Comparison of ENCODE assay signal across 8 mouse cellular contexts in genomic region chr19:55837924-55838323, GRCm38 (mm10).
DNase-seq lines count a peak whose midpoint lies in the region; ATAC-seq and TF ChIP-seq lines count a peak whose summit lies in the region.

No protein-coding gene starts in this region.

- no peaks in the 10 kb centered on the region for H3K4me1 ChIP-seq in cerebellum, adult 2 months (ENCODE audit: control insufficient read depth, insufficient read depth, low read length)
- H3K4me1 ChIP-seq in intestine, embryonic 15.5 days (replicated peaks): peaks cover 37% of the 10 kb centered on the region
- H3K4me1 ChIP-seq in midbrain, embryonic 15.5 days: peaks cover 42% of the 10 kb centered on the region

- intact Hi-C loops in gastrocnemius, postnatal 14 days (cut with DNase I; ENCODE audit: low total_unique reads): no loop called here

- H3K27me3 ChIP-seq in cerebellum, adult 2 months (ENCODE audit: control insufficient read depth, insufficient read depth, low read length): no peaks in the 10 kb centered on the region; the same call in 1 of the 2 replicates
- H3K27me3 ChIP-seq in intestine, embryonic 15.5 days (replicated peaks): no peaks in the 10 kb centered on the region
- no peaks in the 10 kb centered on the region for H3K27me3 ChIP-seq in midbrain, embryonic 15.5 days (replicated peaks)

- WGBS in cerebellum, adult 2 months: 11% methylated on average over 9 of the region's 9 CpGs
- 8% methylated on average over 9 of the region's 9 CpGs for WGBS in intestine, embryonic 15.5 days
- WGBS in midbrain, embryonic 15.5 days: under 1% methylated on average over 9 of the region's 9 CpGs

- DNase-seq in cerebellum, adult 2 months: peak; percentile 11 to 36
- DNase-seq in cerebellum, postnatal 14 days: no peak
- DNase-seq in urinary bladder, postnatal 14 days (ENCODE audit: low spot score): peak; percentile 29
- no peak for DNase-seq in urinary bladder, postnatal 4 days (ENCODE audit: low spot score in 2 of 2)
- no peak for DNase-seq in natural killer cell, adult 2 months (ENCODE audit: low spot score in 2 of 2)
- no peak for DNase-seq in gastrocnemius, postnatal 14 days

- no peaks in the 10 kb centered on the region for H3K9me3 ChIP-seq in intestine, embryonic 15.5 days
- H3K9me3 ChIP-seq in midbrain, embryonic 15.5 days: no peaks in the 10 kb centered on the region

- H3K4me2 ChIP-seq in intestine, embryonic 15.5 days (replicated peaks): peak overlapping the region; percentile 37
- H3K4me2 ChIP-seq in midbrain, embryonic 15.5 days: no peak overlapping the region

- no peak overlapping the region for H3K27ac ChIP-seq in cerebellum, adult 2 months (ENCODE audit: insufficient read depth, low read length)
- H3K27ac ChIP-seq in intestine, embryonic 15.5 days: peak overlapping the region; percentile 81
- H3K27ac ChIP-seq in midbrain, embryonic 15.5 days: peak overlapping the region; percentile 65; the same call in 1 of the 2 replicates

- TF ChIP-seq CTCF in cerebellum, adult 2 months (IDR thresholded peaks at IDR 0.05; ENCODE audit: borderline replicate concordance, insufficient read depth, low read depth, low read length): no peak

- ATAC-seq in intestine, embryonic 15.5 days: 0 out of 2 replicates have a peak, but pooled peaks have one; percentile 2
- ATAC-seq in midbrain, embryonic 15.5 days (replicated peaks): 0 out of 2 replicates have a peak, but pooled peaks have one; percentile 59

- H3K36me3 ChIP-seq in intestine, embryonic 15.5 days: no peaks in the 10 kb centered on the region
- no peaks in the 10 kb centered on the region for H3K36me3 ChIP-seq in midbrain, embryonic 15.5 days (replicated peaks)

- no peak overlapping the region for H3K4me3 ChIP-seq in cerebellum, adult 2 months (replicated peaks; ENCODE audit: insufficient read depth, low read depth, low read length)
- no peak overlapping the region for H3K4me3 ChIP-seq in intestine, embryonic 15.5 days (replicated peaks)
- no peak overlapping the region for H3K4me3 ChIP-seq in midbrain, embryonic 15.5 days

- TF ChIP-seq POLR2A in cerebellum, adult 2 months (IDR thresholded peaks at IDR 0.05; ENCODE audit: borderline replicate concordance, insufficient read depth, low read length): no peak

- H3K9ac ChIP-seq in intestine, embryonic 15.5 days: 0 out of 2 replicates have a peak overlapping the region, but pooled peaks have one; percentile 2
- H3K9ac ChIP-seq in midbrain, embryonic 15.5 days: no peak overlapping the region

Comparison
In these comparisons a context has a peak if more than half of its experiments do, and no peak if none do; other contexts are left out.
1. DNase-seq: peak in cerebellum, adult 2 months (2 of 2) and urinary bladder, postnatal 14 days (single experiment); none in cerebellum, postnatal 14 days (0 of 2), urinary bladder, postnatal 4 days (0 of 2), natural killer cell, adult 2 months (0 of 2) and gastrocnemius, postnatal 14 days (single experiment).